Mouse (Mus musculus) lung, adult 2 months (tissue): Measurements from ENCODE around the gene Cep131. TPM values are rescaled to one million over a fixed set of nuclear protein-coding genes. Genes with fewer than 3 reads are reported as not detected.

Source experiments
- DNase-seq: peaks from one replicate; pipeline ENCODE4 v3.0.0; 2022
- H3K4me1 ChIP-seq: fragments of 200-500 bp; 2 replicates; pipeline ENCODE4 v1.6.1; 2011; ENCODE audit warnings: low read length; ENCODE audit not compliant: control insufficient read depth, insufficient read depth
- H3K4me3 ChIP-seq: fragments of 200-500 bp; replicated peaks from 2 replicates; pipeline ENCODE3; 2011; ENCODE audit warnings: low read depth, mild to moderate bottlenecking, control low read depth, low read length; ENCODE audit errors: extremely low read depth
- CTCF ChIP-seq: fragments of 200-500 bp; IDR thresholded peaks from 2 replicates; pipeline ENCODE4 v1.5.1; 2011; ENCODE audit warnings: mild to moderate bottlenecking, low read length, control low read depth; ENCODE audit not compliant: insufficient read depth
- POLR2A ChIP-seq: fragments of 200-500 bp; IDR thresholded peaks from 2 replicates; pipeline ENCODE4 v1.6.1; 2011; ENCODE audit warnings: low read depth, mild to moderate bottlenecking, control low read depth, low read length, borderline replicate concordance; ENCODE audit errors: extremely low read depth
- WGBS: fragments of 180-500 bp; shearing (Covaris S2); methylation state at CpG from one replicate; pipeline ENCODE4 v1.1.7; 2018; 5-methylcytosine and 5-hydroxymethylcytosine counted together
- polyA plus RNA-seq: library from polyadenylated mRNA; depleted of rRNA; stranded (reverse); fragments of >200 nt; gene quantifications from 2 replicates; pipeline ENCODE4 v1.2.3, GENCODE M21; 2012

Gene Cep131
- polyA plus RNA-seq, 1 experiment = 9.2 TPM

DNA sequence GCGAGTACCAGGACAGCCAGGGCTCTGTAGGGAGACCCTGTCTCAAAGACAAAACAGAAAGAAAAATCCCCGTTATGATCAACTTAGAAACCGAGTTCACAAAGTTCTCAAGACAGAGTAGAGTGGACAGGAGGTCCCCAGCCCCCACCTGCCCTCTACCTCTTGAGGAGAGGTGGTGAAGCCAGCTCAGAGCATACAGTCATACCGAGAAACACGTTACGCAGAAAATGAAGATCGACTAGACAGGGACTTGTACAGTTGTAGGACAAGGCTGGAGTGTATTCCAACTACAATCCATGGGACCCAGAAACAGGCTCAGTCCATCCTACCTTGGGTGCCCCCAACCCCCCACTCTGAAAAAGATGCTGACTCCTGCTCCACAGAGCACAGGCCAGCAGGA, 32.5 kb upstream of the Cep131 start:
- no peak for DNase-seq
- TF ChIP-seq CTCF = no peak
- no peak for TF ChIP-seq POLR2A
- Histone ChIP-seq H3K4me3 (no peak overlapping the region), H3K4me1 (no peaks in the 10 kb centered on the region)
- 91% methylated on average over 7 of the region's 7 CpGs for WGBS

DNA sequence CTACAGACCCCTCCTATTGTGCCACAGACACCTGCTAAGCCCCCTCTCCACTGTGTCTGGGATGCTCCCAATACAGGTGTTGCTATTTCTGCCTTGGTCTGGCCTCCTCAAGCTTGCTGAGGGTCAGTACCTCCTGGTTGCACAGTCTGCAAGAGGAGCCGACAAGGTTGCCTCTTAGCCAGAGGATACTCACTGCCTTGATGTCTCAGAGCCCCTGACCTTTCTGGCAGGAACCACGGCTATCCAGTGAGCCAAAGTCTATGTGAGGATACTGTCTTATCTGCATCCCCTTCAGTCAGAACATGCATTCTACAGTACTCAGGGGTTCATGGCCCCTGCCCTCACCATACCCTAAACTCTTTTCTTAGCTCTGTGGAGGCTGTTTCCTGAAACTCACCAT, 31.0 kb upstream of the Cep131 start:
- WGBS = 89% methylated on average over 2 of the region's 2 CpGs
- TF ChIP-seq POLR2A (no peak), CTCF (no peak)
- no peak for DNase-seq
- Histone ChIP-seq H3K4me3 (no peak overlapping the region), H3K4me1 (peaks cover under 1% of the 10 kb centered on the region; the same call in 1 of the 2 replicates)

DNA sequence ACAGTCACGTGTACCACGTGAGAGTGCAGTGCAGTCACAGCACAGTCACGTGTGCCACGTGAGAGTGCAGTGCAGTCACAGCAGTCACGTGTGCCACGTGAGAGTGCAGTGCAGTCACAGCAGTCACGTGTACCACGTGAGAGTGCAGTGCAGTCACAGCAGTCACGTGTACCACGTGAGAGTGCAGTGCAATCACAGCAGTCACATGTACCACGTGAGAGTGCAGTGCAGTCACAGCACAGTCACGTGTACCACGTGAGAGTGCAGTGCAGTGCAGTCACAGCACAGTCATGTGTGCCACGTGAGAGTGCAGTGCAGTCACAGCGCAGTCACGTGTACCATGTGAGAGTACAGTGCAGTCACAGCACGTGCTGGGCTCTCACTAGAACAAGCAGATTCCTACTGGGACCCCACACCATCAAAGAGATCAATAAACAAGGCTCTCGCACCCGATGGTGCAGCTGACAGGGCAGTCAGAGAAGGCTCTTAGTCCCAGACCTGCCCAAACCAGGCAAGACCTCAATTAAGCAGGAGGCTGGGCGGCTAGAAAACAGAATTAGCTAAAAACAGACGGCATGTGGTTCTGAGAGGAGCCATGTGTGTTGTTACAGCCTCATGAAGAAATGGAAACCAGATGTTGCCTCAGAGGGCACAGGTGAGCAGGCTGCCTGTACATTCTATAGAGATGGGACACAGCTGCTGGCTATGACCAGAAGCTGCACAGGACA, 28.0 kb upstream of the Cep131 start:
- Histone ChIP-seq H3K4me3 (no peak overlapping the region), H3K4me1 (peaks cover 4% of the 10 kb centered on the region; the same call in 1 of the 2 replicates)
- WGBS = 95% methylated on average over 21 of the region's 21 CpGs
- no peak for DNase-seq
- no peak for TF ChIP-seq CTCF
- TF ChIP-seq POLR2A = no peak

DNA sequence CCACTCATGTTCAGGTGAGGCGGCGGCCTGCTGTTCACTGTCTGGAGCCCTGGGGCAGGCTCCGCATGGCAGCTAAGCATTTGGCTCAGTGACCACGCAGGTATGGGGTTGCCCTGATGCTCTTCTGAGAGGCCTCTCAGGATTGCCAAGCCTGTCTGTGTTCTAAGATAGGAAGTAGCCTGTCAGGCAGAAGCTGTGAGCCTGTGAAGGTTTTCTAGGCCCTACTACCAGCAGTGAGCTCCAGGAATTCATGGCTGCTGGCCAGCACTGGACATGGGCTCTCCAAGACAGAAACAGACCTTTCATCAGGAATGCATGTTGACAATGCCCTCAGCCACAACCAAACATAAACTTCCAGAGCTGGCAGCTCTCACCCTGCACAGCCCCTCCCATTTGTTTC, 25.5 kb upstream of the Cep131 start:
- Histone ChIP-seq H3K4me3 (no peak overlapping the region), H3K4me1 (peaks cover 4% of the 10 kb centered on the region; the same call in 1 of the 2 replicates)
- DNase-seq = peak; percentile 45
- TF ChIP-seq POLR2A (no peak), CTCF (no peak)
- WGBS = 68% methylated on average over 4 of the region's 4 CpGs

DNA sequence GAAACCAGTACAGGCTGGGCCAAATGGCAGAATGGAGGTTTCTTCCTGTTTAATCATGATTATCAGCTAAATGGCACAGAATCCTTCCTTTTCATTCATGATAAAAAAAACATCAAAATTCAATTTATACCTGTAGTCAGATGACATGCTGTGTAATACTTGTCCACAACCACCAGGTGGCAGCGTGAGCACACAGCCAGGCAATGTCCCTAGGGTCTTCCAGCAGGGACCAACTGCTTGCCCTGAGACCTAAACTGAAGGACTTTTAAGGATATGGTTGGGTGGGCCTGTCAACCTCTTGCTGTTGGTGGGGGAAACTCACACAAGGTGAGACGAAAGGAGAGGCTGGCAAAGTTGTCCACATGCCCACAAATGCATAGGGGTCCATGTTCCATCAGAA, 24.4 kb upstream of the Cep131 start:
- DNase-seq = peak; percentile 57
- Histone ChIP-seq H3K4me1 (peaks cover 4% of the 10 kb centered on the region; the same call in 1 of the 2 replicates), H3K4me3 (no peak overlapping the region)
- TF ChIP-seq POLR2A (no peak), CTCF (peak; percentile 97)
- 12% methylated on average over 2 of the region's 2 CpGs for WGBS

DNA sequence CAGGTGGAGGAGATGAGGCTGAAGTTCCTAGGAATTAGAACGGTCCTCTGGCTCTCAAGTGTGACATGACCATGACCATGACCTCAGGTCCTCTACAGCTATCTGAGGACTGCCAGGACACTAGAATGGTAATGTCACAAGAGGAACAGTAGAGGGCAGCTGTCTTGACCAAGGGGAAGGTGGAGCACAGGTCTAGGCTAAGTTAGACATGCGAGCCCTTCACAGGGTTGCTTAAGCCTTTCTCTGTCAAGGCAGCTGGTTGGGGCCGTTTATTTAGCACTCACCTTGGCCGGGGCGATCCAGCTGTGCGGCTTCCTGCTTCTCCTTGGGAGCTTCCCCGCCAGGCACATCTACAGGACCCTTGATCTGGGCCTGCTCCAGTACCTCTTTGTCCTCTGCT, 23.9 kb upstream of the Cep131 start:
- Histone ChIP-seq H3K4me3 (no peak overlapping the region), H3K4me1 (peaks cover 4% of the 10 kb centered on the region; the same call in 1 of the 2 replicates)
- DNase-seq = no peak
- 0 out of 2 replicates have a peak, but pooled peaks have one; percentile 24 for TF ChIP-seq CTCF
- TF ChIP-seq POLR2A = no peak
- WGBS = 63% methylated on average over 7 of the region's 7 CpGs

DNA sequence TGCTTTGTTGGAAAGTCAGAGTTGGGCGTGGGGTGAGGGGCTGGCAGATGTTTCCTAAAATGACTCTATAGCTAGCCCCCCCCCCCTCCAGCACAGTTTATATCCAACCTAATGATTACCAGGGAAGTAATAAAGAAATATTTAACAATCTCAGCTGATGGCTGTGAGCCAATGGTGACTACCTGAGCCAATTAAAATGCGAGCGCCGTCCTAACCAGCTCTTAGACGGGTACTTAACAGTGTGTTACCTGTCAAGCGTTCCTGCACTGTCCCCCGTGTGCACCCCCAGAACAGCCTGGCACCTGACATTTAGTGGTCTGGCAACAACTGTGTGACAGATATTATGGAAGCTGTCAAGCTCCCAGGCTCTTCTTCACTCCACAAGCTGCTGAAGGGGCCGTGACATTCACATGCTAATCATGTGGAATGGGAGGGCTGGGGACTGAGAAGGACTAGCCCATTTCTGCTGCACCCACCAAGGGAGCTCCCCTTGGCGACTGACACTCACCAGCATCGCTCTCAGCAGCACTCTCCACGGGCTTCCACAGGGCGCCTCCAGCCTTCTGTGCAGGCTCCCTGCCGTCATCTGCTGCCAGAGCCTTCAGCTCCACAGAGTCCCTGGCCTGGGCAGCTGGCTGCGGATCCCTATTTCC, 23.1 kb upstream of the Cep131 start:
- Histone ChIP-seq H3K4me3 (no peak overlapping the region), H3K4me1 (peaks cover 4% of the 10 kb centered on the region; the same call in 1 of the 2 replicates)
- TF ChIP-seq CTCF = no peak
- TF ChIP-seq POLR2A = no peak
- 86% methylated on average over 14 of the region's 14 CpGs for WGBS
- no peak for DNase-seq

DNA sequence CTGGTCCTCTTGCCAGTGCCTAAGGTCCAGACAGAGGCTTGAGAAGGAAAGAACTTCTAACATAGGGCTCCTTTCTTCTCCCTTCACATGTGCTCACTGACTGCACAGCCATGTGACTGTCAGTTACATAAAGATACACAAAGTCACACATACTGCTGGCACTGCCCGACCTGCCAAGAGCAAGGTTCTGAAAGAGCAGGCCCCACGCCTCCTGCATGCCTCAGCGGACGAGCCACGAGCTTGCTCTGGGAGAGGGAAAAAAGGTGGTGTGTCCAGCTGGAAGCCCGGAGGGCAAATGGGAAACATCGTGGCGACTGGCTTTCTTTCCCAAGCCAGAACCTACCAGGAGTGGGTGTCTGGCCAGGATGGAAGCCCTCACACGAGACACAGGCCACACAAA, 21.2 kb upstream of the Cep131 start:
- TF ChIP-seq POLR2A = no peak
- no peak for TF ChIP-seq CTCF
- no peak for DNase-seq
- 89% methylated on average over 9 of the region's 9 CpGs for WGBS
- Histone ChIP-seq H3K4me3 (no peak overlapping the region), H3K4me1 (peaks cover 4% of the 10 kb centered on the region; the same call in 1 of the 2 replicates)

DNA sequence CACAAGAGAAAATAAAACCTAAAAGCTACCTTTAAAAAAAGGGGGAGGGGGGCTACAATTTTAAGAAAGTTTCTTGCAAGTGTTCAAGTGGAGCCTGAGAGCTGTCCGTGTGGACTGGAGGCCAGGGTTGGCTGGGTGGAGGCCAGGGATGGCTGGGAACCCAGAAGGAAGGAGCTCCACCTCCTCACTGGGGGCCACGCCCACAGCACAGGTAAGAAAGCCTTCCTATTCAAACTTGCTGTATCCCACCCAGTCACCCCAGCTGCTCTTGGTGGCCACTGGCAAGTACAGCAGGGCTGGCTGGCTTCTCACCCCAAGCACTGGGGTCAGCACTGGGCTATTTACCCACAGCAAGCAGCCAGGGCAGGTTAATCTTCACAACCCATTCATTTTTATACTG, 20.4 kb upstream of the Cep131 start:
- no peak for DNase-seq
- Histone ChIP-seq H3K4me1 (no peaks in the 10 kb centered on the region), H3K4me3 (no peak overlapping the region)
- no peak for TF ChIP-seq POLR2A
- TF ChIP-seq CTCF = no peak
- 85% methylated on average over 2 of the region's 2 CpGs for WGBS
